Mouse (Mus musculus): ENCODE measurements around the gene Tob2. TPM values are rescaled to one million over a fixed set of nuclear protein-coding genes. Genes with fewer than 3 reads are reported as not detected.
A peak's percentile ranks its signal among the peaks of the same experiment; 100 is the strongest.

Gene Tob2
- polyA plus RNA-seq, 1 experiment from 2014 or later = 25.3 TPM

- Histone ChIP-seq H3K4me3 (ENCODE audit: low read length) (no peak overlapping the region), H3K36me3 (ENCODE audit: control insufficient read depth, insufficient read depth, low read length) (peaks cover 20% of the 10 kb centered on the region; the same call in 1 of the 2 replicates), H3K9me3 (ENCODE audit: control insufficient read depth, low read length) (no peaks in the 10 kb centered on the region), H3K27ac (ENCODE audit: low read length) (no peak overlapping the region), H3K4me2 (ENCODE audit: low read depth, low read length) (no peak overlapping the region), H3K27me3 (replicated peaks; ENCODE audit: control insufficient read depth, insufficient read depth, low read length) (no peaks in the 10 kb centered on the region), H3K4me1 (ENCODE audit: control insufficient read depth, insufficient read depth, low read length) (no peaks in the 10 kb centered on the region), H3K9ac (ENCODE audit: low read depth, low read length) (no peak overlapping the region)
- no peak for ATAC-seq
- 89% methylated on average over 7 of the region's 7 CpGs for WGBS
Observed at GRCm38 (mm10) chr15:81891140-81891802, 32.7 kb upstream of the Tob2 start.

DNA sequence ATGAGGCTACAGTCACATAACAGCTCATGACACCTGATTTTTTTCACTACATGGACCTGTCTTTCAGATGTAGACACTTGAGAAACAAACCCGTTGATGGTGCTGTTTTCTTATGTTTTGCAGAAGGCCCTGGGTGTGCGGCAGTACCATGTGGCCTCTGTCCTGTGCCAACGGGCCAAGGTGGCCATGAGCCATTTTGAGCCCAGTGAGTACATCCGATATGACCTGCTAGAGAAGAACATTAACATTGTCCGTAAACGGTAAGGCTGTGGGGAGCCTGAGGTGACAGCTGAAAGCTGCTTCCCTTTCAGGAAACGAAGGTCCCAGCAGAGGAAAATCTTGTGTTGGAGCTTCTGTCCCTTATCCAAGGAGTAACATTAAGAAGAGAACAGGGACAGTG lies 30.6 kb upstream of the Tob2 start:
- Histone ChIP-seq H3K36me3 (ENCODE audit: control insufficient read depth, insufficient read depth, low read length) (peaks cover 21% of the 10 kb centered on the region; the same call in 1 of the 2 replicates), H3K9me3 (ENCODE audit: control insufficient read depth, low read length) (no peaks in the 10 kb centered on the region), H3K9ac (ENCODE audit: low read depth, low read length) (no peak overlapping the region), H3K4me2 (ENCODE audit: low read depth, low read length) (no peak overlapping the region), H3K4me3 (ENCODE audit: low read length) (no peak overlapping the region), H3K4me1 (ENCODE audit: control insufficient read depth, insufficient read depth, low read length) (no peaks in the 10 kb centered on the region), H3K27me3 (replicated peaks; ENCODE audit: control insufficient read depth, insufficient read depth, low read length) (no peaks in the 10 kb centered on the region), H3K27ac (ENCODE audit: low read length) (no peak overlapping the region)
- 94% methylated on average over 7 of the region's 7 CpGs for WGBS
- ATAC-seq = no peak

DNA sequence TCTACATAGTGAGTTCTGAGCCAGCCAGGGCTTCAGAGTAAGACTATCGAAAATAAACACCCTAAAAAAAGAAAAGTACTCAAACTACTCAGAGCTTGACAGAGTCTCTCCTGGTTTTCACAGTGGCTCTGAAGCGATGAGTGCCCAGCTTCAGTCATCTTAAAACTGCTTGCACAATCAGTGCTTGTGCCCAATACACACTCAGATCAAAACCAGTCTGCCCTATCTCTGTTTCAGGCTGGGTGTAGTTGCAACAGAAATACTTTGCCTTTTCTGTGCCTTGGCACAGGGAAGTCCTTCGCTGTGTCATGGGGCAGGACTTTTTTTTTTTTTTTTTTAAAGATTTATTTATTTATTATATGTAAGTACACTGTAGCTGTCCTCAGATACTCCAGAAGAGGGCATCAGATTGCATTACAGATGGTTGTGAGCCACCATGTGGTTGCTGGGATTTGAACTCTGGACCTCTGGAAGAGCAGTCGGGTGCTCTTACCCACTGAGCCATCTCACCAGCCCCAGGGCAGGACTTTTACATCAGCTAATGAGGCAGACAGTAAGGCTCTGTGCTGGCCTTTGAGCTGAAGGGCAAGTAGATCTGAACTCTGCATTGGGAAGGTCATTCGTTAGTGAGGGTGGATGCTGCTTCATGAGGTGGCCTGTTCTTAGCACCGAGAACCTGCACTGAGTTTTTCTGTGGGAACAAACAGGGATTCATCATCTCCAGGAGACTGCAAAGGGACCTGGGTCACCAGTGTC lies 28.4 kb upstream of the Tob2 start:
- Histone ChIP-seq H3K27ac (ENCODE audit: low read length) (no peak overlapping the region), H3K9ac (ENCODE audit: low read depth, low read length) (no peak overlapping the region), H3K4me1 (ENCODE audit: control insufficient read depth, insufficient read depth, low read length) (no peaks in the 10 kb centered on the region), H3K27me3 (replicated peaks; ENCODE audit: control insufficient read depth, insufficient read depth, low read length) (no peaks in the 10 kb centered on the region), H3K4me2 (ENCODE audit: low read depth, low read length) (no peak overlapping the region), H3K36me3 (ENCODE audit: control insufficient read depth, insufficient read depth, low read length) (0 out of 2 replicates have a peak, but pooled peaks cover 17% of the 10 kb centered on the region), H3K4me3 (ENCODE audit: low read length) (no peak overlapping the region), H3K9me3 (ENCODE audit: control insufficient read depth, low read length) (no peaks in the 10 kb centered on the region)
- no peak for ATAC-seq
- WGBS = 93% methylated on average over 6 of the region's 6 CpGs

GRCm38 (mm10) chr15:81885418-81885934 lies 26.9 kb upstream of the Tob2 start:
- H3K27ac ChIP-seq (ENCODE audit: low read length) = no peak overlapping the region
- no peak overlapping the region for H3K4me2 ChIP-seq (ENCODE audit: low read depth, low read length)
- WGBS = 95% methylated on average over 3 of the region's 3 CpGs
- H3K36me3 ChIP-seq (ENCODE audit: control insufficient read depth, insufficient read depth, low read length) = 0 out of 2 replicates have a peak, but pooled peaks cover 7% of the 10 kb centered on the region
- no peak overlapping the region for H3K9ac ChIP-seq (ENCODE audit: low read depth, low read length)
- H3K9me3 ChIP-seq (ENCODE audit: control insufficient read depth, low read length) = no peaks in the 10 kb centered on the region
- no peaks in the 10 kb centered on the region for H3K27me3 ChIP-seq (replicated peaks; ENCODE audit: control insufficient read depth, insufficient read depth, low read length)
- no peak for ATAC-seq
- H3K4me3 ChIP-seq (ENCODE audit: low read length) = no peak overlapping the region
- H3K4me1 ChIP-seq (ENCODE audit: control insufficient read depth, insufficient read depth, low read length) = no peaks in the 10 kb centered on the region

- Histone ChIP-seq H3K4me1 (ENCODE audit: control insufficient read depth, insufficient read depth, low read length) (peaks cover 7% of the 10 kb centered on the region; the same call in 1 of the 2 replicates), H3K27me3 (replicated peaks; ENCODE audit: control insufficient read depth, insufficient read depth, low read length) (no peaks in the 10 kb centered on the region), H3K4me3 (ENCODE audit: low read length) (no peak overlapping the region), H3K36me3 (ENCODE audit: control insufficient read depth, insufficient read depth, low read length) (0 out of 2 replicates have a peak, but pooled peaks cover 5% of the 10 kb centered on the region), H3K9me3 (ENCODE audit: control insufficient read depth, low read length) (no peaks in the 10 kb centered on the region), H3K27ac (ENCODE audit: low read length) (0 out of 2 replicates have a peak overlapping the region, but pooled peaks have one; percentile 3), H3K4me2 (ENCODE audit: low read depth, low read length) (no peak overlapping the region), H3K9ac (ENCODE audit: low read depth, low read length) (no peak overlapping the region)
- WGBS = 76% methylated on average over 3 of the region's 3 CpGs
- ATAC-seq = no peak; the same call in 1 of the 2 replicates
Observed at GRCm38 (mm10) chr15:81882348-81882747, 23.8 kb upstream of the Tob2 start.

GRCm38 (mm10) chr15:81879531-81880401 lies 21.2 kb upstream of the Tob2 start:
- H3K27ac ChIP-seq (ENCODE audit: low read length) = no peak overlapping the region

GRCm38 (mm10) chr15:81872262-81873136 lies 13.9 kb upstream of the Tob2 start, which contains the start of gene Aco2:
TSS of gene Aco2 (plus strand) at chr15:81872309.
- Histone ChIP-seq H3K4me3 (ENCODE audit: low read length) (peak within 1 kb of the TSS; percentile 83), H3K27ac (ENCODE audit: low read length) (peak within 1 kb of the TSS; percentile 99), H3K4me1 (ENCODE audit: control insufficient read depth, insufficient read depth, low read length) (peaks cover 8% of the 10 kb centered on the region; the same call in 1 of the 2 replicates), H3K9ac (ENCODE audit: low read depth, low read length) (peak within 1 kb of the TSS; percentile 89), H3K36me3 (ENCODE audit: control insufficient read depth, insufficient read depth, low read length) (peaks cover 3% of the 10 kb centered on the region; the same call in 1 of the 2 replicates), H3K9me3 (ENCODE audit: control insufficient read depth, low read length) (no peaks in the 10 kb centered on the region), H3K4me2 (ENCODE audit: low read depth, low read length) (peak within 1 kb of the TSS; percentile 82), H3K27me3 (replicated peaks; ENCODE audit: control insufficient read depth, insufficient read depth, low read length) (no peaks in the 10 kb centered on the region)
- ATAC-seq = peak; percentile 90
- under 1% methylated on average over 53 of the region's 53 CpGs for WGBS

More at GRCm38 (mm10) chr15:81879531-81880401, 21.2 kb upstream of the Tob2 start:
- no peak overlapping the region for H3K9ac ChIP-seq (ENCODE audit: low read depth, low read length)
- 0 out of 2 replicates have a peak, but pooled peaks cover 5% of the 10 kb centered on the region for H3K36me3 ChIP-seq (ENCODE audit: control insufficient read depth, insufficient read depth, low read length)
- peaks cover 7% of the 10 kb centered on the region; the same call in 1 of the 2 replicates for H3K4me1 ChIP-seq (ENCODE audit: control insufficient read depth, insufficient read depth, low read length)
- H3K27me3 ChIP-seq (replicated peaks; ENCODE audit: control insufficient read depth, insufficient read depth, low read length) = no peaks in the 10 kb centered on the region
- WGBS = 73% methylated on average over 5 of the region's 5 CpGs
- no peak for ATAC-seq
- no peak overlapping the region for H3K4me2 ChIP-seq (ENCODE audit: low read depth, low read length)
- H3K9me3 ChIP-seq (ENCODE audit: control insufficient read depth, low read length) = no peaks in the 10 kb centered on the region
- H3K4me3 ChIP-seq (ENCODE audit: low read length) = no peak overlapping the region

GRCm38 (mm10) chr15:81871604-81872261 lies 13.1 kb upstream of the Tob2 start, which contains the start of gene Phf5a:
TSS of gene Phf5a (minus strand) at chr15:81871911.
- Histone ChIP-seq H3K36me3 (ENCODE audit: control insufficient read depth, insufficient read depth, low read length) (peaks cover 8% of the 10 kb centered on the region; the same call in 1 of the 2 replicates), H3K9me3 (ENCODE audit: control insufficient read depth, low read length) (no peaks in the 10 kb centered on the region), H3K27me3 (replicated peaks; ENCODE audit: control insufficient read depth, insufficient read depth, low read length) (no peaks in the 10 kb centered on the region), H3K27ac (ENCODE audit: low read length) (peak within 1 kb of the TSS; percentile 99), H3K4me1 (ENCODE audit: control insufficient read depth, insufficient read depth, low read length) (peaks cover 8% of the 10 kb centered on the region; the same call in 1 of the 2 replicates), H3K4me3 (ENCODE audit: low read length) (peak within 1 kb of the TSS; percentile 83), H3K4me2 (ENCODE audit: low read depth, low read length) (peak within 1 kb of the TSS; percentile 82), H3K9ac (ENCODE audit: low read depth, low read length) (peak within 1 kb of the TSS; percentile 89)
- ATAC-seq = peak; percentile 92
- WGBS = under 1% methylated on average over 30 of the region's 30 CpGs

Data from intestine, embryonic 16.5 days (tissue).